Mouse (Mus musculus): Measurements from ENCODE around the gene Kynu. TPM values are rescaled to one million over a fixed set of nuclear protein-coding genes. Genes with fewer than 3 reads are reported as not detected.

Gene Kynu
- polyA plus RNA-seq, 1 experiment = 16.7 TPM

- no peak overlapping the region for H3K4me3 ChIP-seq (ENCODE audit: insufficient read depth, low read depth, low read length)
- H3K27me3 ChIP-seq (replicated peaks; ENCODE audit: control insufficient read depth, insufficient read depth, low read length) = no peaks in the 10 kb centered on the region
- TF ChIP-seq CTCF (conservative IDR thresholded peaks at IDR 0.05; ENCODE audit: insufficient read depth, insufficient read length, low read depth, low read length) = no peak
- TF ChIP-seq POLR2A (IDR thresholded peaks at IDR 0.05; ENCODE audit: low read depth, low read length) = no peak
- H3K36me3 ChIP-seq (ENCODE audit: control insufficient read depth, insufficient read depth, low read length) = no peaks in the 10 kb centered on the region
- WGBS = 91% methylated on average over 3 of the region's 3 CpGs
- DNase-seq = no peak
- H3K27ac ChIP-seq (ENCODE audit: insufficient read depth, low read depth, low read length) = no peak overlapping the region
- H3K4me1 ChIP-seq (ENCODE audit: control insufficient read depth, insufficient read depth, low read length) = no peaks in the 10 kb centered on the region
These were observed 173.7 kb downstream of the Kynu start for GRCm38 (mm10) chr2:43728831-43729230.

Other genes starting within 250 kb of the Kynu start
- gene Arhgap15, start 193.5 kb downstream of the Kynu start, polyA plus RNA-seq (2012; rRNA removed) = 0.77 and 1.7 TPM in 2 replicates

All from kidney, adult 2 months (tissue).